Mouse (Mus musculus): Measurements from ENCODE around the gene Ube2d3.

GRCm38 (mm10) chr3:135409219-135409618 is 28.7 kb upstream of the Ube2d3 start:
- TF ChIP-seq CTCF (IDR thresholded peaks at IDR 0.05; ENCODE audit: extremely low read depth, insufficient read depth, low read length) (no peak), POLR2A (IDR thresholded peaks at IDR 0.05; ENCODE audit: extremely low read depth, insufficient read depth, low read length) (no peak)
